Mouse (Mus musculus) testis, adult 2 months (tissue): Measurements from ENCODE around the gene Wdr86.
"Not testable (repeated sequence)": the region's sequence is repeated elsewhere in the genome, so short reads cannot be mapped to it uniquely, and the experiment has no call there.

Source experiments
- CTCF ChIP-seq: fragments of 200-500 bp; IDR thresholded peaks from 2 replicates; pipeline ENCODE4 v1.5.1; 2012; ENCODE audit warnings: low read depth, mild to moderate bottlenecking, inconsistent platforms, low read length, moderate library complexity; ENCODE audit not compliant: control insufficient read depth, insufficient read depth, insufficient replicate concordance
- POLR2A ChIP-seq: fragments of 200-500 bp; IDR thresholded peaks from 2 replicates; pipeline ENCODE4 v1.6.1; 2012; ENCODE audit warnings: low read depth, mild to moderate bottlenecking, inconsistent platforms, low read length, moderate library complexity; ENCODE audit not compliant: control insufficient read depth

DNA sequence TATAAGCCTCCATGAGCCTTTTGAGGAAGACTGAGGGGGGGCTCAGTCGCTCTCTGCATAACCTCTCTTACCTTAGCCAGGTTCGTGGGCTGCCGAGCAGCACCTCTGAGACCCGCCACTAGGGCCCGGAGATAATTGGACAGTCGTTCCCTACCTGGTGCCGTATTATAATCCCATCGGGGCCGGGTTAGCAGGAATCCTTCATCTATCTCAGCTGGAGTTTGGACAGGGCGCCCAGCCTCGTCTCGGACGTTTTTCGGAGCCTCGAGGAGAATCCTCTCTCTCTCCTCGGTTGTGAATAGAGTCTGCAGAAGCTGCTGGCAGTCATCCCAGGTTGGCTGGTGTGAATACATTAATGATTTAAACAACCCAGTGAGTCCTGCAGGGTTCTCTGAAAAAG lies 44.0 kb upstream of the Wdr86 start:
- not testable (repeated sequence) for TF ChIP-seq CTCF, POLR2A
